Mouse (Mus musculus) lung, postnatal 10 days (tissue): ENCODE results near the gene Lrig1.

ENCODE experiments used
- DNase-seq: peaks from one replicate; pipeline ENCODE4 v3.0.0; 2021

Gene Lrig1

GRCm38 (mm10) chr6:94700067-94700491 lies at the start of gene Lrig1:
Lrig1 (minus strand) TSS chr6:94700158.
- DNase-seq = peak; percentile 99

GRCm38 (mm10) chr6:94749626-94750025 lies 49.7 kb upstream of the Lrig1 start:
- no peak for DNase-seq

- no peak for DNase-seq
Measured at GRCm38 (mm10) chr6:94748361-94748760, 48.4 kb upstream of the Lrig1 start.

GRCm38 (mm10) chr6:94740117-94740729 lies 40.3 kb upstream of the Lrig1 start:
- no peak for DNase-seq

- no peak for DNase-seq
Measured at GRCm38 (mm10) chr6:94738647-94739046, 38.7 kb upstream of the Lrig1 start.

GRCm38 (mm10) chr6:94733878-94734277 lies 33.9 kb upstream of the Lrig1 start:
- DNase-seq = no peak

- peak; percentile 46 for DNase-seq
Measured at GRCm38 (mm10) chr6:94729847-94730246, 29.9 kb upstream of the Lrig1 start.

GRCm38 (mm10) chr6:94729132-94729531 lies 29.2 kb upstream of the Lrig1 start:
- no peak for DNase-seq

- DNase-seq = no peak
Measured at GRCm38 (mm10) chr6:94724612-94725011, 24.7 kb upstream of the Lrig1 start.

GRCm38 (mm10) chr6:94718607-94719346 lies 18.8 kb upstream of the Lrig1 start:
- DNase-seq = no peak

GRCm38 (mm10) chr6:94717705-94718489 lies 17.9 kb upstream of the Lrig1 start:
- peak; percentile 70 for DNase-seq

- no peak for DNase-seq
Measured at GRCm38 (mm10) chr6:94715645-94715940, 15.6 kb upstream of the Lrig1 start.

GRCm38 (mm10) chr6:94714815-94715644 lies 15.1 kb upstream of the Lrig1 start:
- no peak for DNase-seq

GRCm38 (mm10) chr6:94709832-94710231 lies 9.9 kb upstream of the Lrig1 start:
- no peak for DNase-seq

GRCm38 (mm10) chr6:94709150-94709549 lies 9.2 kb upstream of the Lrig1 start:
- no peak for DNase-seq

- no peak for DNase-seq
Measured at GRCm38 (mm10) chr6:94707254-94707653, 7.3 kb upstream of the Lrig1 start.

GRCm38 (mm10) chr6:94705931-94706330 lies 6.0 kb upstream of the Lrig1 start:
- DNase-seq = no peak

GRCm38 (mm10) chr6:94702993-94703392 lies 3.0 kb upstream of the Lrig1 start:
- no peak for DNase-seq

GRCm38 (mm10) chr6:94701071-94701470 lies 1.1 kb upstream of the Lrig1 start:
- DNase-seq = peak; percentile 33

- peak; percentile 89 for DNase-seq
Measured at GRCm38 (mm10) chr6:94700612-94701011, 654 bp upstream of the Lrig1 start.

GRCm38 (mm10) chr6:94699173-94699987 lies 578 bp downstream of the Lrig1 start:
- DNase-seq = peak; percentile 56
